Mouse (Mus musculus) lung, postnatal 0 days (tissue): ENCODE measurements around the gene Pde6c. TPM values are rescaled to one million over a fixed set of nuclear protein-coding genes. Genes with fewer than 3 reads are reported as not detected.

ENCODE experiments used
- ATAC-seq: fragments of 200-750 bp; cut with Nextera tagmentation; 2 replicates; pipeline ENCODE4 v1.8.0; 2017; ENCODE audit warnings: moderate library complexity
- DNase-seq: peaks from one replicate; pipeline ENCODE4 v3.0.0-alpha.2; 2016; ENCODE audit warnings: low spot score
- H3K27ac ChIP-seq: fragments of 300-500 bp; sonication (generic); 2 replicates; pipeline ENCODE4 v1.5.1; 2014; ENCODE audit warnings: antibody characterized with exemption, mild to moderate bottlenecking, low read length, mixed read lengths
- H3K27me3 ChIP-seq: fragments of 300-500 bp; sonication (generic); replicated peaks from 2 replicates; pipeline ENCODE4 v1.6.1; 2014; ENCODE audit warnings: low read length, mixed read lengths; ENCODE audit not compliant: insufficient read depth
- H3K36me3 ChIP-seq: fragments of 300-500 bp; sonication (generic); 2 replicates; pipeline ENCODE4 v1.6.1; 2014; ENCODE audit warnings: low read length, mixed read lengths; ENCODE audit not compliant: insufficient read depth
- H3K4me1 ChIP-seq: fragments of 300-500 bp; sonication (generic); 2 replicates; pipeline ENCODE4 v1.6.1; 2014; ENCODE audit warnings: antibody characterized with exemption, low read depth, low read length, mixed read lengths; ENCODE audit not compliant: insufficient read depth
- H3K4me2 ChIP-seq: fragments of 300-500 bp; sonication (generic); replicated peaks from 2 replicates; pipeline ENCODE4 v1.6.1; 2014; ENCODE audit warnings: low read depth, mild to moderate bottlenecking, low read length, moderate library complexity, mixed read lengths
- H3K4me3 ChIP-seq: fragments of 300-500 bp; sonication (generic); 2 replicates; pipeline ENCODE4 v1.5.1; 2014; ENCODE audit warnings: low read depth, low read length
- H3K9ac ChIP-seq: fragments of 300-500 bp; sonication (generic); replicated peaks from 2 replicates; pipeline ENCODE4 v1.6.1; 2014; ENCODE audit warnings: low read depth, mild to moderate bottlenecking
- H3K9me3 ChIP-seq: fragments of 300-500 bp; sonication (generic); 2 replicates; pipeline ENCODE4 v1.6.1; 2016; ENCODE audit warnings: low read length, mixed read lengths
- CTCF ChIP-seq: IDR thresholded peaks from 2 replicates; pipeline ENCODE4 v1.5.1; 2016; ENCODE audit warnings: antibody characterized with exemption, mild to moderate bottlenecking
- EP300 ChIP-seq: IDR thresholded peaks from 2 replicates; pipeline ENCODE4 v1.6.1; 2016; ENCODE audit warnings: antibody characterized with exemption, mild to moderate bottlenecking, control low read depth
- WGBS: fragments of 180-500 bp; shearing (Covaris S2); extraction: QIAGEN DNeasy Blood & Tissue Kit; methylation state at CpG from one replicate; pipeline ENCODE4 v1.1.7; 2014; 5-methylcytosine and 5-hydroxymethylcytosine counted together
- polyA plus RNA-seq: library from polyadenylated mRNA; unstranded; fragments of >200 nt; fragmentation: Nextera tagmentation; extraction: Ambion mirVana; gene quantifications from 2 replicates; pipeline ENCODE4 v1.2.1, GENCODE M21; 2015

Gene Pde6c
- polyA plus RNA-seq, 1 experiment from 2014 or later, result not detected

GRCm38 (mm10) chr19:38133986-38134385, 1.4 kb downstream of the Pde6c start:
- Histone ChIP-seq H3K27ac (no peak overlapping the region), H3K9me3 (no peaks in the 10 kb centered on the region), H3K4me2 (no peak overlapping the region), H3K36me3 (no peaks in the 10 kb centered on the region), H3K4me1 (no peaks in the 10 kb centered on the region), H3K27me3 (no peaks in the 10 kb centered on the region), H3K4me3 (no peak overlapping the region), H3K9ac (no peak overlapping the region)
- ATAC-seq (no peak), DNase-seq (no peak)
- 34% methylated on average over 11 of the region's 11 CpGs for WGBS
- TF ChIP-seq CTCF, result no peak
- TF ChIP-seq EP300, result no peak

GRCm38 (mm10) chr19:38134806-38135205, 2.2 kb downstream of the Pde6c start:
- Histone ChIP-seq H3K27me3 (no peaks in the 10 kb centered on the region), H3K4me1 (no peaks in the 10 kb centered on the region), H3K9me3 (no peaks in the 10 kb centered on the region), H3K27ac (no peak overlapping the region), H3K36me3 (no peaks in the 10 kb centered on the region), H3K4me2 (no peak overlapping the region), H3K4me3 (no peak overlapping the region), H3K9ac (no peak overlapping the region)
- ATAC-seq (no peak), DNase-seq (no peak)
- 75% methylated on average over 6 of the region's 6 CpGs for WGBS
- no peak for TF ChIP-seq CTCF
- no peak for TF ChIP-seq EP300

- H3K9me3 ChIP-seq, result no peaks in the 10 kb centered on the region
- H3K27me3 ChIP-seq, result no peaks in the 10 kb centered on the region
- H3K4me1 ChIP-seq, result no peaks in the 10 kb centered on the region
- WGBS, result 64% methylated on average over 4 of the region's 4 CpGs
- no peak overlapping the region for H3K4me2 ChIP-seq
- no peak for TF ChIP-seq CTCF
- no peak for TF ChIP-seq EP300
- no peak for DNase-seq
- H3K27ac ChIP-seq, result no peak overlapping the region
- ATAC-seq, result no peak
- H3K4me3 ChIP-seq, result no peak overlapping the region
- H3K9ac ChIP-seq, result no peak overlapping the region
- H3K36me3 ChIP-seq, result no peaks in the 10 kb centered on the region
Measured at GRCm38 (mm10) chr19:38143540-38144271, 11.1 kb downstream of the Pde6c start.

- Histone ChIP-seq H3K27me3 (no peaks in the 10 kb centered on the region), H3K9ac (no peak overlapping the region), H3K27ac (no peak overlapping the region), H3K4me2 (no peak overlapping the region), H3K9me3 (no peaks in the 10 kb centered on the region), H3K36me3 (no peaks in the 10 kb centered on the region), H3K4me3 (no peak overlapping the region), H3K4me1 (no peaks in the 10 kb centered on the region)
- DNase-seq (no peak), ATAC-seq (no peak)
- TF ChIP-seq EP300 (no peak), CTCF (no peak)
- WGBS, result 97% methylated on average over 1 of the region's 1 CpGs
Measured at GRCm38 (mm10) chr19:38156243-38156642, 23.7 kb downstream of the Pde6c start.

- no peaks in the 10 kb centered on the region for H3K9me3 ChIP-seq
Measured at GRCm38 (mm10) chr19:38161648-38162354, 29.2 kb downstream of the Pde6c start.

GRCm38 (mm10) chr19:38164633-38165032, 32.1 kb downstream of the Pde6c start:
- Histone ChIP-seq H3K9ac (no peak overlapping the region), H3K36me3 (no peaks in the 10 kb centered on the region), H3K4me2 (no peak overlapping the region), H3K27ac (no peak overlapping the region), H3K4me1 (no peaks in the 10 kb centered on the region), H3K27me3 (no peaks in the 10 kb centered on the region), H3K9me3 (no peaks in the 10 kb centered on the region), H3K4me3 (no peak overlapping the region)
- TF ChIP-seq EP300 (no peak), CTCF (no peak)
- ATAC-seq, result no peak
- WGBS, result 48% methylated on average over 2 of the region's 2 CpGs
- DNase-seq, result no peak

More at GRCm38 (mm10) chr19:38161648-38162354, 29.2 kb downstream of the Pde6c start:
- H3K9ac ChIP-seq, result no peak overlapping the region
- no peak overlapping the region for H3K4me3 ChIP-seq
- ATAC-seq, result no peak
- TF ChIP-seq CTCF (no peak), EP300 (no peak)
- no peaks in the 10 kb centered on the region for H3K4me1 ChIP-seq
- no peaks in the 10 kb centered on the region for H3K36me3 ChIP-seq
- no peak overlapping the region for H3K27ac ChIP-seq
- no peak overlapping the region for H3K4me2 ChIP-seq
- DNase-seq, result no peak
- 72% methylated on average over 21 of the region's 21 CpGs for WGBS
- no peaks in the 10 kb centered on the region for H3K27me3 ChIP-seq
